Mouse (Mus musculus): Measurements from ENCODE around the gene Lsg1.

The Lsg1 gene

DNA sequence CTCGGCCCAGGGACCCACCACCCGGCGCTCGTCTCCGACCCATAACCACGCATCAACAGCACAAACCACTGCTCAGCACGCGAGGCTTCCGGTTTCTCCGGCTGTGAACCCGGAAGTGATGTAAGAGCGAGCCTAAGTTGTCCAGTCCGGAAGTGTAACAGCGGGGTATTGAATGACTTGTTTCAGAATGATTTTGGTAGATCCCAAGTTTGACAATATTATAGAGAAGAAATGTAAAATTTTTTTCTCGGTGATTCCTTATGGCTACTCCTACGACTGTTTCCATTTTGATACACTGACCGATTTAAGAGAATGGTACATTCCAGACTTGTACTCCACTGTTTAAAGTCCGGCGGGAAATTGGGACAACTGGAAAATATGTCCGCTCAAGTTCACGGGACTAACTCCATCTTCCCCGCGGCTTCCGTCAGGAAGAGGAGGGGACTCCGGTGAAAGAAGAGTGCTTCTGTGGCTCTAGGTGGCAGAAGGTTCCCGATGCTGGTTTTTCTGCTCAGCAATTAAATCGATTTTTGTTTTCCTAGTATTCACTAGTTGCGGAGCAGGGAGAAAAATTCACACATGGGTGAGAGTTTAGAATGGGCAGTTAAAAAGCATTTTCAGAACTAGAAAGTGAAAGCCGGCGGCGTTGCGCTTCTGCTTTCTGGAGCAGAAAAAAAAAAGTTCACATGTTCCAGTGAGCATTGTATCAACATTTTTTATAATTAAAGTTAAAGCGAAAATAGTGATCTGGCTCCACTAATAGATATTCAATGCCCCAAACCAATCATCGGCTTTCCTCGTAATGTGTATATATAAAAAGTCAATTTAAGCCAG lies at the start of gene Lsg1:
TSS of gene Lsg1 (minus strand) at position 99 of the 834 bp plus-strand sequence.
- DNase-seq (ENCODE audit: low spot score) = peak; percentile 97

- no peak for DNase-seq (ENCODE audit: low spot score)
Observed at GRCm38 (mm10) chr16:30633906-30634746, 46.7 kb upstream of the Lsg1 start.

GRCm38 (mm10) chr16:30629509-30629908 lies 42.1 kb upstream of the Lsg1 start:
- DNase-seq (ENCODE audit: low spot score) = no peak

- no peak for DNase-seq (ENCODE audit: low spot score)
Observed at GRCm38 (mm10) chr16:30628401-30628800, 41.0 kb upstream of the Lsg1 start.

- DNase-seq (ENCODE audit: low spot score) = no peak
Observed at GRCm38 (mm10) chr16:30627586-30628337, 40.4 kb upstream of the Lsg1 start.

GRCm38 (mm10) chr16:30624640-30625039 lies 37.2 kb upstream of the Lsg1 start:
- no peak for DNase-seq (ENCODE audit: low spot score)

GRCm38 (mm10) chr16:30623645-30624044 lies 36.3 kb upstream of the Lsg1 start:
- DNase-seq (ENCODE audit: low spot score) = no peak

DNA sequence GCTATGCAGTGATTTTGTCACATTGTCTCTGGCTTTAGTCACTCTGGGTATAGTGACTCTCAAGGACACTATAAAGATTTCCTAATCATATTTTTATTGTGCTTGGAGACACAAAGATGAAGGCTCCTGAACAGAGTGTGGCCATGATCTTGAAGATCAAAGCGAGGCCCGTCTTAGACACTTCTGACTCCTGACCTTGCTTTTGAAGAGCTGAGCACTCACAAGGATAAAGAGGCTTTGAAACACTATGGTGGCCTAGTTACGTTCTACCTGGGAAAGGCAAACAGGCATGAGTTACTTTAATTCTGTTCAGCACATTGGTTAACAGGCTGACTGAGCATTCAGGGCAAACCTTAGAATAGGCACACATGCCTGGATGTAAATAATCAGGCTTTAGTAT lies 28.9 kb upstream of the Lsg1 start:
- no peak for DNase-seq (ENCODE audit: low spot score)

DNA sequence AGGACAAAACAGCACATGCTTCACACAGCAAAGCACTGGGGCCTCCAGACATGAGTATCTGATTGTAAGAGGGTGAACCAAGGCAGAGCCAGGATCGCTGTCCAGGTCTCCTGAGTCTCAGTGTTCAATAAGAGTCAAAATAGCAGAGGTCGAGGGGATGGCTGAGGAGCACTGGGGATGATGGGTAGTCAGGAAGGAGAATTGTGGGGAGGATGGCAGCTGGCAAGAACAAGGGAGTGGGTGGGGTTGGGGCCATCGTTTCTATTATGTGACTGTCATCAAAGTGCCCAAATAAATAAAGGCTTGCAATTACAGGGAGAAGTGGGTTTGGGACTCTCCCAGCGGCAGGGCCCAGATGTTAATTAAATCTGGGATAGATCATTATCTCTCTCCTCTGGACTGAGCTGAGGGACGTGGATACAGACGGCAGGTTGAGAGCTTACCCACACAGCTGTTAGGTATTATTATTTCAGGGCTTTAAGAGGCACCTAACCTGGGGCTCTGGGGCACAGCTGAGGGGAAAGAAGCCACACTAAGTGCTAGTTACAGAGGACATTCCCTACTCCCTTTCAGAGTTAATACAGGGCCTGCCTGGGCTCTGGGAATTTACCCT lies 27.4 kb upstream of the Lsg1 start:
- DNase-seq (ENCODE audit: low spot score) = no peak

GRCm38 (mm10) chr16:30614122-30614521 lies 26.7 kb upstream of the Lsg1 start:
- DNase-seq (ENCODE audit: low spot score) = no peak

DNA sequence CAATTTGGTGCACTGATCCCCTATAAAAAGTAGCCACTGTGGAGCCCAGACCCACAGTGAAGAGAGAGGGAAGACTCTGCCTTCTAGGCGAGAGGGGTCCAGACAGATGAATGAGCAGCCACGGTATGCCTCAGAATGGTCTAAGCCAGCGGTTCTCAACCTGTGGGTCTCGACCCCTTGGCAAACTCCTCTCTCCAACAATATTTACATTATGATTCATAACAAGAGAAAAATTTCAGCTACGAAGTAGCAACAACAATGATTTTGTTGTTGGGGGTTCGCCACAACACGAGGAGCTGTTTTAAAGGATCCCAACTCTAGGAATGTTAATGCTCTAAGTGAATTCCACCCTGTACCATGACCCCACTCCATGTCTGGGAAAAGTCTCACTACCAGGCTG lies 25.7 kb upstream of the Lsg1 start:
- no peak for DNase-seq (ENCODE audit: low spot score)

DNA sequence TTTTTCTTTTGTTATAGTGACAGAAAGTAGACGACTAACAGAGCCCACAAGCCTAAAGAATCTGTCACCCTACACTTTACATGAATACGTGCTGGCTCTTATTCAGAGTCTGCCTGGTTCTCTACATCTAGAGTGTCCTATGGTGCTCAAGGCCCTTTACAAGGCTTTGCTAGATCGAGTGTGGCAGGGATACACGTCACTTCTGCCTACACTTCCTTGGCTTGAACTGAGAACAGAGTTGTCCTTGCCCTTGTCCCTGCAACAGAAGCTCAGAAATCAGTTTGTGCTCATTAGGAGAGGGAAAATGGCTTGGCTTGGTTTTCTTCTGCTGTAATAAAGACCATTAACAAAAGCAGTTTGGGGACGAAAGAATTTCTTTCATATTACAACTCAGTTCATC lies 23.9 kb upstream of the Lsg1 start:
- DNase-seq (ENCODE audit: low spot score) = no peak

DNA sequence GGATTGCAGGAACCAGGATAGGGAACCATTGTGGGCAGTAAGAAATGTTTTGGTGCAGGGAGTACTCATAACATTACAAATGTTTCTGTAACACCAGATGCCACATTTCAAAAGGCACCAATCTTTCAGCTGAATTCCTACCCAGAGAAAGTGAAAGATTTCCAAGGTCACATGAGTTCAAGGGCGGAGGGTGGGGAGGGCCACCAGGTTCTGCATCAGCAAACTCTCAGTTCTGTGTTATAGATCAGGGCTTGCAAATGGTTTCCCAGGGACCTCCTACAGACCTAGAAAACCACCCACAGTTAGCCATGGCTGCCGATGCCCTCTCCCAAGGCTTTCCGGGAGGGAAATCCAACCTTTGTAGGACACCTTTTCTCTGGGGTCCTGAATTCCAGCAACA lies 20.5 kb upstream of the Lsg1 start:
- DNase-seq (ENCODE audit: low spot score) = no peak

- no peak for DNase-seq (ENCODE audit: low spot score)
Observed at GRCm38 (mm10) chr16:30605528-30605927, 18.1 kb upstream of the Lsg1 start.

- no peak for DNase-seq (ENCODE audit: low spot score)
Observed at GRCm38 (mm10) chr16:30604807-30605137, 17.4 kb upstream of the Lsg1 start.

- DNase-seq (ENCODE audit: low spot score) = no peak
Observed at GRCm38 (mm10) chr16:30604061-30604806, 16.8 kb upstream of the Lsg1 start.

- no peak for DNase-seq (ENCODE audit: low spot score)
Observed at GRCm38 (mm10) chr16:30603531-30603842, 16.1 kb upstream of the Lsg1 start.

DNA sequence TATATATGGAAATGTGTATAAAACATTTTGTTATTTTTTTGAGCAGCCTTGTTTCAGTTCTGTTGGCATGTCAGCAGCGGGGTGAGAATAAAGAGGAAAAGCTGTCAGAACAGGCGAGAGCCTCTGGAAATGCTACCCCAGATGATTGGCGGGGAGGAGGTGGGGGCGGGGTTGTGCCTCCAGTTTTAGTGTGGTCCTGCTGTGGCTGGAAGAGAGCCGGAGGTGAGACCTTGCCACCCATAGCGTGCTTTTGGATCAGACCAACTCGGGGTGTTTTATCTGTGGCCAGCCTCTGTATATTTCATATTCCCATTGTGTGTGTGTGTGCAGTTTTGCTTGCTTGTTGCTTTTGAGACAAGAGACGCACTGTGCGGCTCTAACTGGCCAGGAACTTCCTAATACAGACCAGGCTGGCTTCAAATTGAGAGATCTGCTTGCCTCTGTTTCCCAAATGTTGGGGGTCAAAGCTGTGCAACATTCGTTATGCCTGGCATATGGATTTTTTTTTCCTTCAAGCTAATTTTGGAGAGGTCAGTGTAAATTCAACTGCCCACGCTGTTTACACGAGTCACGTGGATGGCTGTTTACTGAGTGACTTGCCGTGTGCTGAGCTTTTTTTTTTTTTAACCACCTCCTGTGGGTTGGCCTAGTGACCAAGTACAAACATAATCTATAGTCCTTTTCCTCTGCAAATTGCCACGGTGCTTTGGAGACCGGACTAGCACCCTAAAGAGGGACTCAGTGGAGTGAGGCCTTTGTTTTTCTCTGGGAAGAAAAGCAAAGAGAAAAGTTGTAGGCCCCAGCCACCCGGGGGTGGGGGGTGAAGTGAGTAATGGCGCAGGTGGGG lies 15.5 kb upstream of the Lsg1 start:
- DNase-seq (ENCODE audit: low spot score) = no peak

GRCm38 (mm10) chr16:30601946-30602345 lies 14.6 kb upstream of the Lsg1 start:
- DNase-seq (ENCODE audit: low spot score) = no peak

GRCm38 (mm10) chr16:30601046-30601832 lies 13.8 kb upstream of the Lsg1 start:
- no peak for DNase-seq (ENCODE audit: low spot score)

All from c-Kit-positive CD71-positive TER-119-positive erythroid progenitor cells, embryonic 14.5 days (primary cell).